Mouse (Mus musculus): Measurements from ENCODE around the gene Uvssa. TPM values are rescaled to one million over a fixed set of nuclear protein-coding genes. Genes with fewer than 3 reads are reported as not detected.

Uvssa gene
- polyA plus RNA-seq (2017; shearing (Covaris generic)): 10 to 100 TPM; 12.1 to 16.0 TPM

GRCm38 (mm10) chr5:33378302-33378854 lies at the start of gene Uvssa:
TSS of gene Uvssa (plus strand) at chr5:33378549.

DNA sequence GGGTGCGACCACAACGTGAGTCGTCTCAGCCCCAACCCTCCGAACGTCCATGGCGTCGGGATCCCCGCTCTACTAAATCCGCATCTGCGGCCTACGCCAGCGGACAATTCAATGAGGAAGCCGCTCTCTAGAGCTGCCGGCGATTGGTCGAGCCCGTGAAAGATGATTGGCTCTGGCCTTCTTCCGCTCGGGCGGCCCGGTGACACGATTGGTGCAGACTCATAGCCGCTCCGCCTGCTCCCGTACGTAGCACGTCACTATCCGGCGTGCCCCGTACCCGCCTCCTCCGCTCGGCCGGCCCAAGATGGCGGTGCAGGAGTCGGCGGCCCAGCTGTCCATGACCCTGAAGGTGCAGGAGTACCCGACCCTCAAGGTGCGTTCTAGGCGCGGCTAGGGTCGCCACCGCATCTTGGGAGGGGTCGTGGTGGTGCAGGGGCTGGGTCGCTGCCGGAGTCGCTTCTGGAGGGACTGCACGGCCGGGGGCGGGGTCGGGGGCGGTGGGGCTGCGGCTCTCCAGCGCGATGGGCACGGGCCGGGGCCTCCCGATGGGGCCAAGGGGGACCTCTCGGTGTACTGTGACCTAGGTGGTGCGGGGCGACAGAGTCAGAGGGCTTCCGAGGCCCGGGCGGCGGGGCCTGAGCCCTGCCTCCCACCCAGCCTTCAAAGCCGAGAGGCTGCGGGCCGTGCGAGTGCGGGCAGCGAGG lies 42.9 kb upstream of the Uvssa start, which contains the start of gene Maea:
Gene Maea (plus strand): TSS at position 237 of the 704 bp plus-strand sequence.

GRCm38 (mm10) chr5:33433201-33434138 lies 55.1 kb downstream of the Uvssa start, which contains the start of gene Nkx1-1:
TSS of gene Nkx1-1 (minus strand) at chr5:33433976.

Other genes starting within 250 kb of the Uvssa start
- 1 to 10 TPM in 1 of 2 experiments, not detected in 1; 1.7 TPM for gene Spon2, start 160.1 kb upstream of the Uvssa start, polyA plus RNA-seq (2017; shearing (Covaris generic))
- gene Ctbp1, start 103.6 kb upstream of the Uvssa start, polyA plus RNA-seq (2017; shearing (Covaris generic)): 100 to 1,000 TPM; 224 to 270 TPM
- 100 to 1,000 TPM in 1 of 2 experiments, 10 to 100 TPM in 1; 94.2 to 120 TPM for gene Maea, start 43.0 kb upstream of the Uvssa start, polyA plus RNA-seq (2017; shearing (Covaris generic))
- gene Nkx1-1, start 55.4 kb downstream of the Uvssa start, polyA plus RNA-seq (2017; shearing (Covaris generic)): not detected